Mouse (Mus musculus) ES-CJ7 (cell line): ENCODE results near the gene Gm49337.
A peak's percentile ranks its signal among the peaks of the same experiment; 100 is the strongest.

Source experiments
- DNase-seq: peaks from one replicate; pipeline ENCODE4 v3.0.0; 2011; ENCODE audit warnings: low read depth, low spot score

Gene Gm49337

DNA sequence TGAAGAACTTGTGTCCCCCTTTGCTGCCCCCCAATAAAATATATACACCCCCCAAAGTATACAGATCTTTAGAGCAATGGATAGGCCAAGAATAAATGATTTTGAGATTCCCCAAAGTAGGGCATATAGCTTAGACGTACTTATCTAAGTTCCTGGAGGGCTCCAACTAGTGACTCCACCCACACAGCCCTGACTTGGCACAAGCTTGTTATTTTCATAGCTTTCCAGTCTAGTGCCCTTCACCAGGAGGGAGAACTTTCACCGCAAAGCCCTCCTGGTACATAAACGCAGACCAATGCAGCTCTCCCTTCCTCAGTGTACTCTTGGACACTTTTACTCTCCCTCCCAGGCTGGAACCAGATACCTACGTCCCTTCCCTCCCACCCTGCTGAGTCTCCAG is 11.0 kb upstream of the Gm49337 start:
- DNase-seq: no peak

DNA sequence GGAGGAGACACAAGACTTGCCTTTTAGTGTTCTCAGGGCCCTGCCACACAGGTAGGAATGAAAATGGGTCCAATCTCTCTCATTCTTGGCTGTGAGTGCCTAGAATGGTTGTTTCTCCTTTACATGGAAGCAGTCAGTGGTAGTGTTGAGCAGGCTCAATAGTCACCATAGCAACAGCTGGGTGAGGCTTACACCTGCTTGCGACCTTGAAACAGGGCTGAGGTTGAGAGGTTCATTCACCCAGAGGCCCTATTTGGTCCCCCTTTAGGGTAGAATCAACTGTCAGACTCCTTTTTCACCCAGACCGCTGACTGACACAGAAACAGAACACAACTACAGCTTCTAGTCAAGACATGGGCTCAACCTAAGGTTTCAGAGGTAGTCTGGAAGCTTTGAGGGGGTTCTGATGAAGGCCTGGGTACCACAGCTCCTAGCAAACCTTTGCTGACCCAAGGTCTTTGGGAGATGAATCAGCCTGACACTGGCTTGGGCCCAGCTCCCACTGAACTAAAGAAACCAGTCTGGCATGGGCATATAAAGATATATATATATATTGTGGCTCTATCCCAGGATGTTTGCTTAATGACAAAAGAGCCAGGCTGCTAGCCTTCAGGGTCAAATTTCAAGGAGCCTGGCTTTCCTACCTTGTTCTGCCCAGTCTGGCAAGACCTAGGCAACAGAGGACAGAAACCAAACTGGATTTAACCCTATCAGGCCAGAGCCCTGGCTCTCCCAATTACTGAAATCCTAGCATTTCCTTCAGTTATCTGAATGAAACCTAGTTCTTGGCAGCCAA is 8.2 kb upstream of the Gm49337 start:
- no peak for DNase-seq

DNA sequence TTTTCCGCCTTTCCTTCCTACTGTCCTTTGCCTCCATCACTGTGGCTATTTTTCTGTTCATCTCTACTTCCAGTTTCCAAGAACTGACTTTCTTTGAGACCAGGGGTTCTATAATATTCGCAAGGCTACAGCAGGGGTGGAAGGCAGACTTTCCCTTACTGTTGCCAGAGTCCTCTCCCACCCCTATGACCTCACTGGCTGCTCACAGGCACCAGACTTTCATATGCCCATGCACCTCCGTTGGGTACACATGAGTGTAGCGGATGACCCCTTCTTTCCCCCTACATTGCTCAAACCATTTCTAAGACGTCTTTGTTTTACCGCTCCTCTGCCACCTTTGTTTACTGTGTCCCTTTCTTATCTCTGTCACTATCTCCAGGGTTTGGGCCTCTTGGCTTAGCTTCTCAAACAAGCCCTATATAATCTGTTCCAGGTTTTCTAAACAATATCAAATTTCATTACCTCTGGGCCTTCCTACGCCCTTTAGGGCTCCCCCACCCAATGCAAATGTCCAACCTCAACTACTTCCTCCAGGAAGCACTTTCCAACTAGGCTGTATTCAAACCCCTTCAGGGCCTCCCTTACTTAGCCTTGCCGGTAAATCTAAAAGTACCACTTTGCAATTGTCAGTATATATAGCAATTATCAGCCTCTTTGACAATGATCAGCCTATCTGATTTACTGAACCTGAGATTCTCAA is 7.3 kb upstream of the Gm49337 start:
- DNase-seq: no peak

DNA sequence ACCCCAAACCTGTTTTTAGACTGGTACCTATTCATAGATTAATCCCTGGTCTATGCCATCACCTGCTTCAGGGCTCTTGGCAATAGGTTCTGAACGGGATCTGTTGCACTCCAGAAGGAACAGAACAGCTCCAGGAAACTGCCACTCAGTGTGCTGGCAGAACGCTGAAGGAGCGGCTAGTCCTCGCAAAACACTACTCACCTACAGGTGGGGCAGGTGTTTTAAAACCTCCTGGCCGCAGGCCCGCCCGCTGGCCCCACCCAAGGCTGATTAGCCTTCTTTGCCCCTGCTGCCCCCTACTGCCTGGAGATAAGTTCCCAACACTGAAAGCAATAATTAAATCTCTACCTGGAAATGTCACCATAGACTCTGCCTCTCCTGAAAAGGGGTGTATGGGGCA is 5.8 kb upstream of the Gm49337 start, which contains the start of gene Tspan1:
Gene Tspan1, minus strand, starts transcription at position 198 of the 400 bp plus-strand sequence.
- peak; percentile 46 for DNase-seq

DNA sequence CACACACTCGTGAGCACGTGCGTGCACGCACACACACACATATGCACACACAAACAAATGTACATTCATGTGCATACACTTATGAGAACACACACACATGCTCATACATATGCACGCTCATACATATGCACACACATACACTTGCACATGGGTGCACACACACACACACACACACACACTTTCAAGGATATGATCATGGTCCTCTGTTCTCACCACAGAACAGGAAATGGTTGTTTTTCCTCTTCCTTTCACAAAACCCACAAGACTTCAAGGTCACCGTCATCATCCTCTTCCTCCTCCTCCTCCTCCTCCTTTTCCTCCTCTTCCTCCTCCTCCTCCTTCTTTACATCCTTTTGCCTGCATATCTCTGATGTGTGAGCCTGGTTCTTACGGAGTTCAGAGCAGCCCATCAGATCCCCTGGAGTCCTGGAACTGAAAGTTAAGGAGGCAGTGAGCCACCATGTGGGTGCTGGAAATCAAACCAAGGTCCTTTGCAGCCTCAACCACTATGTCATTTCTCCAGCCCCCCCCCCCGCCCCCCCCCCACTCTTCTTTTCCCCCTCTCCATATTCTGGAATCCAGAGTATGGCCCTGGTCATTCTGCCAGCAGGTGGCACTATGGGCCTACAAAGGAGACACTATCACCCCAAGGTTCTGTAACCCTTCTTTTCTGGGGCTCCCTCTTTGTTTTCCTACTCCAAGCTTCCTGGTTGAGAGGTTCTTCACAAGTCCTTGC is 4.4 kb upstream of the Gm49337 start:
- peak; percentile 49 for DNase-seq

DNA sequence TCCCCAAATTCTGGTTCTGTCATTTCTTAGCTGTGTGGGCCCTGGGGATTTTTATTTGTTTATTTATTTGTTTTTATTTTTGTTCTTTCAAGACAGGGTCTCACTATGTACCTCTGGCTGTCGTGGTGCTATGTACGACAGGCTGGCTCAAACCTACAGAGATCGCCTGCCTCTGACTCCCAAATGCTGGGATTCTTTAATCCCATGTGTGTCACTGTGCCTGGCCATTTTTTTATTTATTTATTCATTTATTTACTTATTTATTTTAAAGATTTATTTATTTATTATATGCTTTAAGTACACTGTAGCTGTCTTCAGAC is 3.9 kb upstream of the Gm49337 start:
- no peak for DNase-seq

DNA sequence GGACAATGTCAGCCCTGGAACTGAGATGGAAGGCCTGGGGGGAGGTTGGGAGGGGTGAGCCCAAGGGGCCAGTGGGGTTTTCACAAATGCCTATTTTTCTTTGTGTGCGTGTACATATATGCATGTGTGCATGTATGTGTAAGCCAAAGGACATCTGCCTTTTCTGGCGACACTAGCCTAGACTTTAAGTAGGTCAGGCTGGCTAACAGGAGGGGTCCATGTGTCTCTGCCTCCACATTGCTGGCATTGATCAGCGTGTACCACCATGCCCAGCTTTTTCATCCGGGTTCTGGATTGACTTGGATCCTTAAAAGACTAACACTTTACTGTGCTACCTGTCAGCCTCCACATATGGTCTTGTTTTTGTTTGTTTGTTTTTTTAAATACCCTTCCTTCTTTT is 568 bp downstream of the Gm49337 start:
- no peak for DNase-seq

DNA sequence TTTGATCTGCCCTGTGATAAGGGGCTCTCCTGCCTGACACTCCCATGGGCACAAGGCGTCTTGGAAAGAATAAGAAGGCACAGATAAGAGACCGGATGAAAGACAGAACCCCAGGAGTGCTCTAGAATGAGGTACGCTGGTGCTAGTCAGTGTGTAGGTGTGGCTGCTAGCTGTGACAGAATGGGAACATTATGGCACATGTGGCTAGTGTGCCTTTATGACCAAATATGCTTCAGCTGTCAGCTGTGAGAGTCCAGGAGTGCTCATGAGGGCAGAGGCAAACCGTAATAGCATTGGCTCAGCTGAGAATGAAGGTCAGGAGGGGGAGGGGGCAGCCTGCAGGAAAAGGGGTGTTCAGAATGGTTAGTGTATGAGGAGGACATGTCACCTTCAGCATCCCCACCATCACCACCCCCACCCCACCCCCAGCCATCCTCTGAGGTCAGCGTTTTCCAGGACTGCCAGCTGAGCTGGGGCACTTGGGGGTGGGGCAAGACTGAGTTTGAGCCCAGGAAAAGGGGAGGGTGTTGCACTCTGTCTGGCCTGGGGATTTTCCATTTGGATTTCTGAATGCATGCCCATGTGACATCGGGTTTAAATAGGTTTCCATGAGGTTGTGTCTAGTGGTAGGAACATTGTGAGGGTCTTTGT is 1.4 kb downstream of the Gm49337 start:
- no peak for DNase-seq

DNA sequence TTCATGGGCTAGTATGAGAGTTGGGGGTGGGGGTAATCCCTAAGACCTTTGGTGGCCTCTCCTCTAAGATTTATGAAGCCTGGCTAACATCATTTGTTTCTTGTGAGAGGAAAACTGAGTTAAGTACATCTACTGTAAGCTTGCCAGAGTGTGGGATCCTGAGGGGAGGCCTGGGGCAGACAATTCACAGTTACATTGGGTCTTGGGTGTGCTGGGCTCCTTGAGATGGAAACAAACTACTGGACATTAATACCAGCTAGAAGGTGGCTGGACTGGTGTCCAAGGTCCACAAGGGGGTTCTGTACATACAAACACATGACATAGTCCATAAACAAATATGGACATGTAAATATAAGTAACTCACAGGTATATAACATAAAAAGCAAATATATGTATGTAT is 2.0 kb downstream of the Gm49337 start:
- no peak for DNase-seq

DNA sequence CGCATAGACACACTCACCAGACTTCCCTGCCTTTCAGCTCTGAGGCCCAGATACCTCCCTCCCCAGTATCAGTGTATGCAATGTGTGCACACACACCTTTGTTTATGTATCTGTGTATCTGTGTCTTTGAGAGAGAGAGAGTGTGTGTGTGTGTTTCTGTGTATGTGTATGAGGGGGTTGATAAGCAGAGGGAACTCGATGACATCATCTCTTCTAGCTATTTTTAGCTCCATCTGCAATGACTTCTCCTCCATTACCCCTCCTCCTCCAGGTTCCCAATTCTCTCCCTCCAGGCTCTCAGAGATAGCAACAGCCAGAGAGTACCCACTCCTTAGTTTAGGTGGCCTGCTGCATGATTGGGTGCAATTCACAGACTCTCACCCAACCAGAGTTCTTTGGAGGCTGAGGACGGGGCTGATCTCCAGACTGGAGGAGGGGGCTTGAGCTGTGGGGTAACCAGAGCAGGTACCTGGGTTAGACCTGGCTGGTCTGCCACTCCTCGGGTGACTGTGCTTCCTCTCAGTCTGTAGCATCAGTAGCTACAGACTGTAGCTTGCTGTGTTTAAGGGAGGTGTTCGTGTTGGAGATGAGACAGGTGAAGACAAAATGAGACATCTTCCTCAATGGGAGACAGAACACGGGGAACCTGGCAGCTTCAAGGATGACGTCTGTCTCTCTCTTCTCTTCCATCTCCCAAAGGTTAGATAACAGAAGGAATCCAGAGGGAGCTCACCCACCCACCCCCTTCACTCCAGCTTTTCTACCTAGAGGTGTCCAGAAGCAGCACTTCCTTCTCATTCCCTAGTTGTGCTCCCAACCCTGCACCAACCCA is 2.7 kb downstream of the Gm49337 start:
- no peak for DNase-seq

DNA sequence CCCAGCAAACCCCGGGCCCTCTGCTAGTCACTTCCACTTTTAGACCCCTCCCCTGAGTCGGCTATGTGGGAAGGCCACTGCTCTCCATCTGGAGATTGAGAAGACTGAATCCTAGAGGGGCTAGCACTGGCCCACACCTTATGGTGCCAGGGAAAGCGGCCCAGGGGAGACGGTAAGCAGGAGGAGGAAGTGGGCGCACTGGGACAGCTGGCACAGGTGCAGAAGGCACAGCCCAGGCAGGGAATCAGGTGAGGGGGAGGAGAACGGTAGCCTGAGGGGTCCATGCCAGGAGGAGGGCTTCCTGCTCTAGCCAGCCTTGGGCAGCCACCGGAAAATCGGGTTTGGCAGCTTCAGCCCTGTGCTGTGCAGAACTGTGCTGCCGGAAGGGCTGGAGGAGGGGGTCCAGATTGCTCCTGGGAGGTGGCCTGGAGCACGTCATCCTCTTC is 3.4 kb downstream of the Gm49337 start:
- DNase-seq: peak; percentile 33

DNA sequence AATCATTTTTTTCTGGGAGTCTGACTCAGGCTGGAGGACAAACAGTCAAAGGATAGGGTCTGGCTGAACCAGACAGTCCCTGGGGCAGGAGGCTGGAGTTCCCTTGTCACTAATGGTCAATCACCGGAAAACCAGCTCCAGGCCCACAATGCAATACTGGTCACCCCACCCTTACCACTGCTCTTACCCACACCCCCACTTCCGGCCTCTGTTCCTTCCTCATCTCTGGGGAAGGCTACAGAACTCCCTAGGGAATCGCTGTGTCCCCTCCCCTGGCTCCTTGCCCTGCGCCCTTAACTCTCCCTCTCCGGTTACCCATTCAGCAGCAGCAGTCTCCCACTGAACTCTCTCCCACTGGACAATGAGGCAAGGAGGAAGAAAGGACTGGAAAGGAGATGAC is 4.0 kb downstream of the Gm49337 start:
- peak; percentile 43 for DNase-seq

DNA sequence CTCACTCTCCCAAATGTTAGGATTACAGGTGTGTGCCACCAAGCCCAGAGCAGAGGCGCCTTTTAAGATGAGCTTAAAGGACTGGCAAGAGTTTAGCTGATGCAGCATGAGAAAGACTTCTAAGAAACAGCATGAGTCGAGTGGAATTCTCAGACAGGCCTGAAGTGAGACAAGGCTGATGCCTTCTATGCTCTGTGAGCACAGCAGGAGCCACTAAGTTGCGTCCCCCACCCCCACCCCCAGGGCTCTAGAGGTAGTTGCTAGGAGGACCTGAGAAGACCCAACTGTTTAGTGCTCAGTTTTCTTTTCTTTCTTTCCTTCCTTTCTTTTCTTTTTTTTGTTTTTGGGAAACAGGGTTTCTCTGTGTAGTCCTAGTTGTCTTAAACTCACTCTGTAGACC is 8.9 kb downstream of the Gm49337 start:
- peak; percentile 51 for DNase-seq

DNA sequence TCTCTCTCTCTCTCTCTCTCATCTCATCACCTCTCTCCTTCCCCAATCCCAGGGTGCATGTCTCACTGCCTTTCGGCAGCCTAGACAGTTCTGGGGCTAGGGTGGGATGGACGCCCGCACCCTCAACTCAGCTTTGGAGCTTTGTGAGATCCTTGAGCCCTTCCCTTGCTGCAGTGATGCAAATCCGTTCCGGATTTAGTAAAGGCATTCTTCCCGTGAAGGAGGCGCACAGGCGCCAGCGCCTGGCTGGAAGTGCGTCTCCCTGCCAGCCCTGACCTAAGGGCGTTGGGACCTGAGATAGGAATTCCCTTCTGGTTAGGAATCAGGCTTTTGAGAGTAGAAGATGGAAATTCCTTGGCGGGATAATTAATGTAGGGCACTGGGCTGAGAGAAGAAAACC is 9.6 kb downstream of the Gm49337 start:
- peak; percentile 57 for DNase-seq

DNA sequence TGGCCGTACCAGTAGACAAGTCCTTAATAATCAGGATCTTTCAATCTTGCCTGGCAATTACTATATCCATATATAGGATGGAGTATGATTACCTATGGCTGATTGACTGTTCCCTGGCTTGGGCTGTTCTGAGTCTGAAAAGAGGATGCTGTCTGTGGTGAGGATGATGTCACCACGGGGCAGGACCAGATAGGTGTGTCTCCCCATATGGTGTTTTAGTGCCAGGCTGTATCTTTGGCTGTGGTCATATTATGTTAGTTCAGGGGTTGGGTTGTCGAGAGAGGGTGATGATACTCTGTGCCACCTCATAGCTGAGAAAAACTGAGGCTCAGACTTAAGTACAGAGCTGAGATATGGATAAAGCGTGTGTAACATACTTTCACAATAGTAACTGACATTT is 11.9 kb downstream of the Gm49337 start:
- no peak for DNase-seq

DNA sequence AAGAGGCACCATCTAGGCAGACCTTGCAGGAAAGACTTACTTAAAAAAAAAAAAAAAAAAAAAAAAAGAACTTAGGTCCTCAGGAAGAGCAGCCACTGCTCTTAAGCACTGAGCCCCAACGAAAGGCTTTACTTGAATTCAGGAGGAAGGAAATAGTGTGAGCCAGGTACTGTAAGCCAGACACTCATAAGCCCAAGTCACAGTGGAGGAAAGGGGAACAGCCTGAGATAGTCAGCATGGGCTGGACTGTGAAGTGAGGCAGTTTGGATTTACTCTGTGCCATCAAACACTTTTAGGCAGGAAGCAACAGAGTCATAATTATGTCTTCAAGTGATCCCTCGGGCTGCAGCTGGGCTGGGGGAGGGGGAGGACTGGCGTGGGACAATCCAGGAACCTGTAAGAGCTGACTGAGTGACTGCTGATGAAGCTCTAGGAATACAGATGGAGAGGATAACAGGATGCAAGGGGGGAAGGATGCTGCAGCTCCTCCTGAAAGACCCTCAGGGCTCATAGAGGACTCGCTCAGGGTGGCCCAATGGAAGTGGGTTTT is 19.2 kb downstream of the Gm49337 start:
- no peak for DNase-seq

DNA sequence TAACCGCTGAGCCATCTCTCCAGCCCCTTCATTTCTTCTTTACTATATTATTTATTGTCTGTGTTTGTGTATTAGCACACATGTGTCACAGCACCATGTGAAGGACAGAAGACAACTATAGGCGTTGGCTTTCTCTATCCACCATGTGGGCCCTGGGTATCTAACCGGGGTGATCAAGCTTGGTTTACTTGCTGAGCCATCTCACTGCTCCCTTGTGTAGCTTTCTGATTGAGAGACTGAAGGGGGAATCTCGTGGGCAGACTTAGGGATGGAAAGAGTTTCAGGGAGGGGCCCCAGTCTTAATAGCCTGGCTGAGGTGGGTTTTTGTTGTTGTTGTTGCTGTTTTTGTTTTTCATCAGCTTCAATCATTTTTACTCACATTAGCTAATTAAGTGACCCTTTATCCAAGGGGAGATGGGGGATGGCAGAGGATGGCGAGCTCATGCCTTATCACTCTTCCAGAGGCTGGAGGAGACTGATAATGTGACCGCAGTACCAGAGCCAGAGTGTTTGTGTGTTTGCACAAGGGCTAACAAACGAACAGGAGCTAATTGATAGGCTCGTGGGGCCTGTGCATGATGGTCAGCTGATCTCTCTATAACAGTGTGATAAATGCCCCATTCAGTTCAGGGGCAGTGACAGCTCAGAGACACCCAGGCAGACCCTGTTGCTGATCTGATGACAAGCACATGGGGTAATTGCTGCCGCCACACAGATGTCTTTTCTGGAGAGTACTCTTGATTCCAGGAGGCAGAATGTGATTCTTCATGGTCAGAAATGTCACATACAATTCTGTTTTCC is 20.6 kb downstream of the Gm49337 start:
- DNase-seq: no peak

DNA sequence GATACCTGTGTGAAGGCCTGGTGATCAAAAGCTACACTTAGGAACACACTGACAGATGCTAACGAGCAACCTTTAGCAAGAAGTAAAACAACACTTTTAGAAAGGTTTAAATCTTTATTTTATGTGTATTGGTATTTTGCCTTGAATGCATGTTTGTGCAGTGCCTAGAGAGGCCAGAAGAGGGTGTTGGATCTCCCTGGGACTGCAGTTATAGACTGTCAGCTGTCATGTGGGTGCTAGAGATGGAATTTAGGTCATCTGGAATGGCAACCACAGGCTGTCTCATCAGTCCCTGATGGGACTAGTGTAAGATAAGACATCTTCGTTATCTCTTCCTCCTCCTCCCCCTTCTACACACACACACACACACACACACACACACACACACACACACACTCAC is 25.2 kb downstream of the Gm49337 start:
- no peak for DNase-seq

DNA sequence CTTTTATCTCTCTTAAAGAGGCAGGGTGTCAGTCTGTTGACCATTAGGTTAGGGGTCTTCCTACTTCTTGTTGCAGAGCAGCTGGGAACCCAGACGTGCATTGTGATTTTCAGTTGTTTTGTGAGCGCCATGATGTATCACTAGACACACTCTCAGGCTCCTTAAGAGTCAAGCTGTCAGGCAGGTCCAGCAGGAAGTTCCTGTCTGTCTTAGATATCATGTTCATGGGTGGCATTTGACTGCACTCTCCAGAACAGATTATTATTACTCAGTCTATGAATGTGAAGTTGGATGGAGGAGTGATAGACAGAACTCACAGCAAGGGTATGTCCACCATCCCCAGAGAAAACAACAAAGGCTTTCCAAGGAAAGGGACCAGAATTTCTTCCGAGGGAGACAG is 31.2 kb downstream of the Gm49337 start:
- DNase-seq: no peak

DNA sequence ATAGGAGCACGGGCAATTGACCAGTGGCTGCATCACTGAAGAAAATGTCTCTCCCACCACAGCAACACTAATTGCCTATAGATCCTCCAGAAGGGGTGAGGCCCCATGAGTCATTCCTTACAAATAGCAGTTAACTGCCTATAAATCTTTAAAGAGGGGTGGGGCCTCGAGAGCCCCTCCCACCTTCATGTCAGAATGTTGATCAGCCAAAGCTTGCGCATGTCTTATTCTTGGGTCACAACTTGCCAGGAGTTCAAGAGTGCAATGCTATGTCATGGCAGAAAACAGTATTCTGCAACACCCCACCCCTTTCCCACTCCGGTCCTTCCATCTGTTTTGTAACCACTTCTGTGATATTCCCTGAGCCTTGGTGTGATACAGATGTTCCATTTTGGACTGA is 33.3 kb downstream of the Gm49337 start:
- peak; percentile 48 for DNase-seq
